In genomic region chr17:26941031-26941789, GRCm38 (mm10) we compare ENCODE assay signal across 8 mouse cellular contexts. TPM values are rescaled to one million over a fixed set of nuclear protein-coding genes. Genes with fewer than 3 reads are reported as not detected.
DNase-seq lines count a peak whose midpoint lies in the region; ATAC-seq and TF ChIP-seq lines count a peak whose summit lies in the region.

Gene Syngap1, plus strand, starts transcription at chr17:26941253.

- TF ChIP-seq POLR2A in cortical plate, adult 2 months (IDR thresholded peaks at IDR 0.05; ENCODE audit: extremely low read depth, insufficient read depth, low read length), result peak; percentile 62; the same call in 1 of the 2 replicates

- ATAC-seq in kidney, embryonic 15.5 days (replicated peaks; ENCODE audit: low FRiP score), result no peak
- no peak for ATAC-seq in neural tube, embryonic 11.5 days (ENCODE audit: insufficient read depth, low FRiP score, low TSS enrichment)

- H3K27me3 ChIP-seq in kidney, embryonic 15.5 days, result no peaks in the 10 kb centered on the region
- H3K27me3 ChIP-seq in hindbrain, embryonic 10.5 days (ENCODE audit: insufficient read depth, poor library complexity, severe bottlenecking), result no peaks in the 10 kb centered on the region
- no peaks in the 10 kb centered on the region for H3K27me3 ChIP-seq in limb, embryonic 10.5 days (ENCODE audit: low read depth, poor library complexity, severe bottlenecking)
- H3K27me3 ChIP-seq in neural tube, embryonic 11.5 days (ENCODE audit: control insufficient read depth, insufficient read depth, low read length), result no peaks in the 10 kb centered on the region

- H3K9me3 ChIP-seq in kidney, embryonic 15.5 days (replicated peaks), result no peaks in the 10 kb centered on the region
- H3K9me3 ChIP-seq in hindbrain, embryonic 10.5 days, result no peaks in the 10 kb centered on the region
- no peaks in the 10 kb centered on the region for H3K9me3 ChIP-seq in limb, embryonic 10.5 days (replicated peaks)
- H3K9me3 ChIP-seq in neural tube, embryonic 11.5 days (ENCODE audit: control insufficient read depth, low read length), result no peaks in the 10 kb centered on the region

- peak within 1 kb of the TSS; percentile 55 for H3K9ac ChIP-seq in kidney, embryonic 15.5 days
- H3K9ac ChIP-seq in neural tube, embryonic 11.5 days (ENCODE audit: low read length), result peak within 1 kb of the TSS; percentile 65

- H3K36me3 ChIP-seq in kidney, embryonic 15.5 days, result peaks cover 14% of the 10 kb centered on the region
- H3K36me3 ChIP-seq in hindbrain, embryonic 10.5 days, result peaks cover 28% of the 10 kb centered on the region
- peaks cover 23% of the 10 kb centered on the region for H3K36me3 ChIP-seq in limb, embryonic 10.5 days
- H3K36me3 ChIP-seq in neural tube, embryonic 11.5 days (ENCODE audit: control insufficient read depth, insufficient read depth, low read length), result peaks cover 2% of the 10 kb centered on the region; the same call in 1 of the 2 replicates

- under 1% methylated on average over 21 of the region's 24 CpGs for WGBS in kidney, embryonic 15.5 days
- WGBS in hindbrain, embryonic 10.5 days, result 2% methylated on average over 22 of the region's 24 CpGs
- 2% methylated on average over 21 of the region's 24 CpGs for WGBS in limb, embryonic 10.5 days
- whole genome bisulfite sequencing in neural tube, embryonic 11.5 days, result 2% methylated on average over 21 of the region's 24 CpGs

- H3K4me2 ChIP-seq in kidney, embryonic 15.5 days, result peak within 1 kb of the TSS; percentile 98
- H3K4me2 ChIP-seq in neural tube, embryonic 11.5 days (ENCODE audit: low read depth), result peak within 1 kb of the TSS; percentile 63

- no peak for DNase-seq in kidney, adult 8-10 months
- DNase-seq in NIH3T3 (ENCODE audit: low read depth) (peak; percentile 75), adipocyte (ENCODE audit: low spot score) (no peak)
- DNase-seq in hindbrain, embryonic 10.5 days (ENCODE audit: low spot score), result peak; percentile 54
- DNase-seq in limb, embryonic 10.5 days (ENCODE audit: low spot score), result peak; percentile 55
- peak; percentile 47 for DNase-seq in neural tube, embryonic 11.5 days (ENCODE audit: low spot score)

- peaks cover 60% of the 10 kb centered on the region for H3K4me1 ChIP-seq in kidney, embryonic 15.5 days
- H3K4me1 ChIP-seq in cortical plate, adult 2 months (ENCODE audit: control insufficient read depth, insufficient read depth, low read length), result peaks cover 14% of the 10 kb centered on the region; the same call in 1 of the 2 replicates
- H3K4me1 ChIP-seq in hindbrain, embryonic 10.5 days (replicated peaks), result peaks cover 87% of the 10 kb centered on the region
- peaks cover 69% of the 10 kb centered on the region for H3K4me1 ChIP-seq in limb, embryonic 10.5 days
- H3K4me1 ChIP-seq in neural tube, embryonic 11.5 days (ENCODE audit: control insufficient read depth, insufficient read depth, low read length), result peaks cover 13% of the 10 kb centered on the region

- peak within 1 kb of the TSS; percentile 96 for H3K27ac ChIP-seq in kidney, embryonic 15.5 days
- H3K27ac ChIP-seq in cortical plate, adult 2 months (ENCODE audit: insufficient read depth, low read length), result peak within 1 kb of the TSS; percentile 97
- H3K27ac ChIP-seq in hindbrain, embryonic 10.5 days, result peak within 1 kb of the TSS; percentile 96
- H3K27ac ChIP-seq in limb, embryonic 10.5 days, result peak within 1 kb of the TSS; percentile 91
- peak within 1 kb of the TSS; percentile 73 for H3K27ac ChIP-seq in neural tube, embryonic 11.5 days (ENCODE audit: low read depth, low read length)

- TF ChIP-seq CTCF in cortical plate, adult 2 months (IDR thresholded peaks at IDR 0.05; ENCODE audit: extremely low read depth, insufficient read depth, low read length), result no peak

- H3K4me3 ChIP-seq in kidney, embryonic 15.5 days (replicated peaks), result peak within 1 kb of the TSS; percentile 71
- peak within 1 kb of the TSS; percentile 92 for H3K4me3 ChIP-seq in cortical plate, adult 2 months (ENCODE audit: insufficient read depth, low read length)
- H3K4me3 ChIP-seq in hindbrain, embryonic 10.5 days, result peak within 1 kb of the TSS; percentile 61
- peak within 1 kb of the TSS; percentile 75 for H3K4me3 ChIP-seq in limb, embryonic 10.5 days
- H3K4me3 ChIP-seq in neural tube, embryonic 11.5 days (ENCODE audit: low read depth, low read length), result peak within 1 kb of the TSS; percentile 65

RNA-seq across cellular contexts. Expression of gene Syngap1, which starts in this region (rescaled TPM):
- 1.9 and 2.0 TPM in 2 replicates for polyA plus RNA-seq in kidney, embryonic 15.5 days (2015; fragmentation: Nextera tagmentation; extraction: Ambion mirVana)
- 185 and 195 TPM in 2 replicates for polyA plus RNA-seq in cortical plate, adult 2 months (2012; rRNA removed)
- polyA plus RNA-seq in hindbrain, embryonic 10.5 days (2016; fragmentation: Nextera tagmentation; extraction: Ambion mirVana), result 2.0 TPM in 2 replicates
- polyA plus RNA-seq in limb, embryonic 10.5 days (2016; fragmentation: Nextera tagmentation; extraction: Ambion mirVana), result 2.8 and 3.1 TPM in 2 replicates
- polyA plus RNA-seq in neural tube, embryonic 11.5 days (2014; fragmentation: Nextera tagmentation; extraction: Ambion mirVana), result 2.6 and 2.8 TPM in 2 replicates

Comparison
In these comparisons a context has a peak if more than half of its experiments do, and no peak if none do; other contexts are left out.
1. RNA of gene Syngap1 (polyA plus RNA-seq): 185 to 195 TPM in cortical plate, adult 2 months; 2.8 to 3.1 TPM in limb, embryonic 10.5 days, 2.6 to 2.8 TPM in neural tube, embryonic 11.5 days, 2.0 TPM in hindbrain, embryonic 10.5 days and 1.9 to 2.0 TPM in kidney, embryonic 15.5 days; every median in the first group is over 10 times any median in the second.
2. DNase-seq: peak in NIH3T3 (single experiment), hindbrain, embryonic 10.5 days (single experiment), limb, embryonic 10.5 days (single experiment) and neural tube, embryonic 11.5 days (single experiment); none in kidney, adult 8-10 months (0 of 2) and adipocyte (single experiment).
3. Peak in every context shown above with its lines, with median percentiles within 50 percentile points of each other: H3K27ac ChIP-seq and H3K4me3 ChIP-seq.